Mouse (Mus musculus): ENCODE measurements at regions not wholly inside any gene's neighbourhood (a gene's known extent, or its start where the extent isn't known, plus 50 kb on each side); places are given as distances from the start of the nearest gene placed in this dataset.

DNA sequence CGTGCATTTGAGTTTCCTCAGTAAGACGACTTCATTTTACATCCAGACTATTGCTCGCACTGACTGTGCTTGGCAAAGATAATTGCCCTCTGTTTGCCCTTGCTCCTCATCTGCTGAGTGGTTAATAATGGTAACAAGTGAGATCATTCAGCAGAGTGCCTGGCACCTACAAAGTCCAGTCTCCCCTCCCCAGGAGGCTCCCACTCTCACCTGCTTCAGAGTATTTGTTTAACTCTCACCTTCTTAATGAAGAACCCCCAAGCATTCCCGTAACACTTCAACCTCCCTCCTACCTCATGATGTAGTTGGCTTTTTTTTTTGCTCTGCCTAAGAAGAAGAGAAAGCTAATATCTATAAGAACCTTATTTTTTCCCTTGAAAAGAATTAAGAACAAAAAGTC is 288.6 kb upstream of the Sel1l start:
- DNase-seq = no peak

GRCm38 (mm10) chr12:92127648-92128047 is 278.7 kb upstream of the Sel1l start:
- no peak for DNase-seq

DNA sequence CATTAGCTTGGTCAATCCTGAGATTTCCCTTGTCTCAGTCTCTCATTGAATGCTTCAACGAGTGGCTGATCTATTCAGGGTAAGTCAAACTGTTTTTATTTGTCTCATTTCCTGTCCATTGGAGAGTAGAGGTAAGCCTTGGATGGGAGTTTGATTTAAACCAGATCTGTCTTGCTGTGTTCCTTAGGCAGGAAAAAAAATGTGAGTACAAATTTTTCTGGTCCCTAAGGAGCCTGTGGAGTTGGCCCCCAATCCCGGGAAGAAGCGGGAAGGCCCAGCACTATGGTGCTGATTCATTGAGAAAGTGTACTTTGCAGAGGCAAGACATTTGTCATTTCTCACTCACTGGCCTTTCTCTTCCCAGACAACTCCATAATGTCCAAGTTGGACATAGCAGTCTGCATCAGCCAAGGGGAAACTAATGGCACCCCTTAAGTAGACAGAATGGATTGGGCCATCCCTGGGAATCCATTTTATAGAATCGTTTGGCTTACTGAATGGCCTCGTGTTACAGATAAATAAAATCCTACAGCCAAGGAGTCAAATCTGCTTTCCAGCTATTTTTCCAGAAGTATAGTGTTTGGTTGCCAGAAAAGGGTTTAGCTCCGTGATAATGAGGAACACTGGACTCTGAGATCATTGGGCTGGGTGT is 271.3 kb upstream of the Sel1l start:
- no peak for DNase-seq

GRCm38 (mm10) chr12:92109615-92110014 is 260.7 kb upstream of the Sel1l start:
- no peak for DNase-seq

DNA sequence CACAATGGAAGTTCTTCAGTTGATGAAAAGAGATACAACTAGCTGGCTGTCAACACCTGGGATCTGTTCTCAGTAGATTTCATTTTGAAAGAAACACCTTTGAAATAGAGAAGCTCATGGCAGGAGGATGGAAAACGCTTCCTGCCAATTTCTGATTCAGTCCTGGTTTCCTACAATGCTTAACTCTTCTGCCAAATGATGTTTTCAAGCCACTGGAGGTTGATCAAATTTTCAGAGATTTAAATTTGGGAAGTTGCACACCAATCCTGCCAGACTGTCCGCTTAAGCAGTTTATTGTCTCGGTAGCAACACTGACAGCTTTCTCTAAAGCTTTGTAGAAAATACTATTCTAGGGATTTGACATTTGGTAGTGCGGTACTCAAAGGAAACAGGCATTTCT is 251.1 kb upstream of the Sel1l start:
- DNase-seq = no peak

GRCm38 (mm10) chr12:92092794-92093365 is 243.9 kb upstream of the Sel1l start:
- peak; percentile 20 for DNase-seq

DNA sequence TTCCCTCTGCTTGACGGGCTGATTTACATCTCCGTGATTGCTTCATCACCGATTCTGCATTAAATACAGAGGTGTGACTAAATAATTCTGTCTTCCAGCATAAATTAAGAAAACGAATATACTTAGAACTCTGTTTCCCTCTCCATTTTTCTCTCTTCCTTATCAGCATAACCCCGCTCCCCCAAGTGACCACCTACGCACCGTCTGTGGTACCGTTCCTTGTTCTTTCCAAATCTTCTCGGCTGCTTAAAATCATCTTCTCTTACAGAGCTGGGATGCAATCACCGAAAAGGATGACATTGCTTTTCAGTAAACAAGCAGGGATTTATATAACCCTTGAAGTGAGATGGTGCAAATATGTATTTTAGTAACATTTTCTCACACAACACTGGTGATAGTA is 224.3 kb upstream of the Sel1l start:
- DNase-seq = no peak

GRCm38 (mm10) chr12:92062731-92063130 is 213.8 kb upstream of the Sel1l start:
- DNase-seq = no peak

DNA sequence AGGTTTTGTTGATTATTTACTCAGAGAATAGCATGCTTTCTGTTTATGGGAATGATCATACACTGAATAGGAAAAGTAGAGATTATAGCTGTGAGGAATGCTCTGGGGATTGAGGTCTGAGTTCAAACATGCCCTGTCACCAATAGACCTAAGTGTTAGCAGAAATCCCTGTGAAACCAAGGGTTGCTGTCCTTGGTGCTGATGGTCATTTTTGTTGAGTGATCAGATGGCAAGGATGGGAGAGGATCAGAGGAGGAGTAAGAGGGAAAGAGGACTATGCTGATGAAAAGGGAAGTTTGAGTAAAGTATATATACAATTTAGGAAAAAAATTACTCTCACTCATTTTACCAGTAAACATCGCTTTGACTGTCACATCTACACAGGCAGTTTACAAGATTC is 191.5 kb upstream of the Sel1l start:
- peak; percentile 53 for DNase-seq

GRCm38 (mm10) chr12:92029192-92029591 is 180.2 kb upstream of the Sel1l start:
- DNase-seq = no peak

DNA sequence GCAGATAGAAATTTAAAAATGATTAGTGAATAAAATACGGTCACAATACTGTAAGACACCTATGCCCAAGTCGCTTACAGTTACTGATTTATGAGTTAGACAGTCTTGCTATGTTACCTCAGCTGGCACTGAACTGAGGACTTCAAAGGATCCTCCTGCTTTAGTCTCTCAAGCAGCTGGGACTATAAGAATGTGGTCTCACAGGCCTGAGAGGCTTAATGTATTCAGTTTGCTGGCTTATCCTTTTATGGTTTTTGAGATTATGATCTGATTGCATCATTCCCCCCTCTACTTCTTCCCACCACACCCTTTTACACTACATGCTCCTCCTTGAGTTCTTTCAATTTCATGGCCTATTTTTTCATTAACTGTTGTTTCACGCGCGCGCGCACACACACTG is 179.4 kb upstream of the Sel1l start:
- no peak for DNase-seq

DNA sequence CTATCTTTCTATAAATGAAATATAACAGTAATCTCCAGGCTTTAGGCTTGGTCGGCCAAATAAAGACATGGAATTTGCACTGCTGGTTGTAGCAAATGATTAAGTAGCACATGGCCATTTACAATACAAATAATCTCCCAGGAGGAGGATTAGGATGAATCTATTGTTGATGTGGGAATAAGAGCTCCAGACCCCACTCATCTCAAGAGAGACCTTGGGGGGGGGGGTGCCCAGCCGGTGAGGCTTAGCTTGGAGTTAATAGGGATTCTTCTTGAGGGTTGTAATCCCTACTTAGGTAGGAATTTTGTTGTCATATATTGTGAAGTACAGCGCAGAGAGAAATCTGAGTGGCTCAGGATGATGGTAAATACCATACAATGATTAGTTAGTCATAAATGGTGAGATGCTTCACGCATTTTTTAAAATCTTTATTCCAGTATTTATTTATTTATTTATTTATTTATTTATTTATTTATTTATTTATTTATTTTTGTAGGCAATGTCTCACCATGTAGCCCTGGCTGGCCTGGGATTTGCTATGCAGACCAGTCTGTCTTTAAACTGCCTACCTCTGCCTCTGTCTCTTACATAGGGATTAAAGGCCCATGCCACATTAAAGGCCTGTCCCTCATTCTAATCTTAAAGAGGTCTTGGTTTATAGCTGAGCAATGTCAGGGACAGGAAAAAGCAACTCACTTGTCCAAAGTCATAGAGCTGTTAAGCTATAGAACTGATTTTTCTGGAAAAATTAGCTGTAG is 175.7 kb upstream of the Sel1l start:
- DNase-seq = no peak

- no peak for DNase-seq
Measured at GRCm38 (mm10) chr12:92019593-92020224, 170.8 kb upstream of the Sel1l start.

DNA sequence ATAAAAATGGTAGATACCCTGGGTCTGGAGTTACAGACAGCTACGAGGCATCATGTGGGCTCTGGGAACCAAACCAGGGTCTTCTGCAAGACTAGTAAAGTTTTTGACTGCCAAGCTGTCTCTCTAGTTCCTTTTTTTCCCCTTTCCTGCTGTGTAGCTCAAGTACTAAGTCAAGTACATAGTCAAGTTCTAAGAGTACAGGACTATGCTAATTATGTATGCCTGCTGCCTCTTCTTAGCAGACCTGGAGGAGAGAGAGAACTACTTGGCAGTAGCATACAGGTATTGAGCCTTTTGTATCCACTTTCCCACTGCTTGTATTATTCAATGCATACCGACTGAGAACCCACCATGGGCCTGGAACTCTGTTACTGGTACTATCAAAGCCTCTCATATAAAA is 166.4 kb upstream of the Sel1l start:
- no peak for DNase-seq

- no peak for DNase-seq
Measured at GRCm38 (mm10) chr12:92013979-92014378, 165.0 kb upstream of the Sel1l start.

GRCm38 (mm10) chr12:92013244-92013643 is 164.3 kb upstream of the Sel1l start:
- DNase-seq = peak; percentile 64

DNA sequence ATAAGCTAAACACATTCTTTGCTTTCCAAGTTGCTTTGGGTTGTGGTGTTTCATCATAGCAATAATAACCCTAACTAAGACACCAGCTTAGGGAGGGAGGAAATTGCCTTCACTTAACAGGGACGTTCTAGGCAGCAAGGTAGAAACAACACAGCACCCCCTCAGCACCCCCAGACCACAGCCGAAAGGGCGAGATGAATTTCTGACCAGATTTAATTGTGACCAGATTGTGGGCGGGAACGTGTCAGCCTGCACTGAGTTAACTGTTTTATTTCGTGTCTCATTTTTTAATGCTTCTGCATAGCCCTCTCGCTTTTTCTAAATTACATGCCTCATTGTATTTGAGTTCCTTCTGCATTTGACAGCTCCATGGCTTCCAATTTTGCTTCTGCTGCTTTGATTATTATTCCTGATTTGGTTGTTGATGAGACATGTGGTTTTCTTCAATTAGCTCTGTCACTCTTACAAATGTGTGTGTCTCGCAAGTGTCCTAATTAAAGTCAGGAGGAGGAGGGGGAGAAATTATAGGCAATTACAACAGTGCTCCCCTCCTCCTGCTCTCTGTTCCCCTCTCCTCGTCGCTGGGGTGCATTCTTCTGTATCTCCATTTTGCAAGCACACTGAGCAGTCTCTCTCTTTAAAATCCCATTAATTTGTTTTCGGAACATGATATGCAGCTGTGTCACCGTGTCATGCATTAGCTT is 155.6 kb upstream of the Sel1l start:
- DNase-seq = no peak

GRCm38 (mm10) chr12:91999031-91999430 is 150.1 kb upstream of the Sel1l start:
- DNase-seq = no peak

GRCm38 (mm10) chr12:91997404-91997803 is 148.4 kb upstream of the Sel1l start:
- no peak for DNase-seq

- no peak for DNase-seq
Measured at GRCm38 (mm10) chr12:91995545-91995944, 146.6 kb upstream of the Sel1l start.

DNA sequence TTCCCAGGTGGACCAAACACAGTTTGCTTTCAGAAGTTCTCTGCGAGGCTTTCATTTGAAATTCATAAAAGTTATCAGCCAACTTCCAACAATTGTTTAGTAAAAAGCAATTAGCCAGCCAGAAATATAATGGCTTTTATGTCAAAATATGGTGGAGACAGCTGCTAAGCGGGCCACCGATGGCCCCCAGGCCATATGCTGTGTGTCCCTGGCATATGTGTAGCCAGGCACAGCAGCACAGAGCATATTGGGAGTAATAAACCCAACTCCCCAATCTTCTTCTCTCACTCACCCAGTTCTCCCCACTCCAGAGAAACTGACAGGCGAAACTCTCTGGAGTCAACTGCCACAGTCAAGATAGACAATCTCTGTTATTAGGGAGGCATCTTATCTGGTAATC is 137.5 kb upstream of the Sel1l start:
- no peak for DNase-seq

GRCm38 (mm10) chr12:91980321-91980720 is 131.4 kb upstream of the Sel1l start:
- no peak for DNase-seq

DNA sequence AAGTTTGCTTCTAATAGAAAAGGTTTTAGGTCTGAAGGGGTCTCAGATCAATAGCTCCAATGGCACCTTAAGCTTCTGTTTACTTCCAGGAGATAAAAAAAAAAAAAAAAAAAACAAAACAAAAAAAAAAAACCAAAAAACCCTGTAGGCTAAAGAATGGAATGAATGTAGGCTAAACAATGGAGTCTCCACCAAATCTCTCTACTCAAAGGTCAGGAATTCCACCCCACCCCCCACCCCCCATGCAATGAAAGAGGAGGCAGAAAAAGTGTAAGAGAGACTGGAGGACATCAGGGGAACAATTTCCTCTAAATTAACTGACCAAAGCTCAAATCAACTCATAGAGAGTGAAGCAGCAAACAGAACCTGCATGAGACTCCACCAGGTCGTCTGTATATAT is 122.1 kb upstream of the Sel1l start:
- DNase-seq = no peak

Data from kidney, postnatal 10 days (tissue).